Mouse (Mus musculus): Measurements from ENCODE around the gene Ppdpf.

DNA sequence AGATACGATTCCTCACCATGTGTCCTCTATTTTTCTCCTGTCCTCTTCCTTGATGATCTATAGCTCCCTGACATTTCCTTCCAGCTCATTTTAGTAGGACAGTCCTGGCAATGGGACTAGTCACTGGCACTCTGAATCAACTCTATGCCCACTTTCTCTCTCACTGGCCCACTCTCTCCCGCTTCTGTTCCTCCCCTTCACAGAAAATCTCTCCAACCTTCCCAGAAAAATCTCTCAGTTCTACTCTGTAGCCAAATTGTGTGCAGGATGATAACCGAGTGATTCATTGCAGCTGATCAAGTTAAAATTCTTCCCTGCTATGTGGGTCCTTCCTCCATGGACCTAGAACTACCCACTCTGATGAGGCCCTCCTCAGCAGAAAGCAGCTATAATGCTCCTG is 12.4 kb upstream of the Ppdpf start:
- no peak for TF ChIP-seq CTCF (IDR thresholded peaks at IDR 0.05; ENCODE audit: low read depth)
- no peak for TF ChIP-seq EP300 (IDR thresholded peaks at IDR 0.05; ENCODE audit: low read depth)
